Comparison of ENCODE assay signal across 17 mouse cellular contexts in genomic region chr1:84366553-84366952, GRCm38 (mm10).
"Had no signal": no experiment of that assay in that cellular context is flagged by ENCODE, and none has a peak within 500 bp of the region (broad histone marks: within the 10 kb centered on the region; RNA-seq: fewer than 3 reads in every experiment).

No protein-coding gene starts in this region.

- DNase-seq: gastrocnemius, adult 2 months; gastrocnemius, postnatal 10 days; gastrocnemius, postnatal 25 days; heart, adult 18-20 months; heart, postnatal 4 days; kidney, adult 18-20 months; kidney, adult 8-10 months; kidney, postnatal 10 days; kidney, postnatal 25 days; kidney, postnatal 4 days; layer of hippocampus, adult 9-11 months; liver; liver, embryonic 13.5 days had no signal

- ATAC-seq: hindbrain, embryonic 16.5 days; inflammation-experienced regulatory T-cells, adult 6 months; intestine, embryonic 15.5 days; intestine, postnatal 0 days had no signal
